Mouse (Mus musculus) MEL (cell line): ENCODE data around the gene Gm20388. TPM values are rescaled to one million over a fixed set of nuclear protein-coding genes. Genes with fewer than 3 reads are reported as not detected.

Experiments used
- DNase-seq: peaks from one replicate; pipeline ENCODE4 v3.0.0; 2011; ENCODE audit warnings: low read depth, low spot score
- H3K27ac ChIP-seq: 2 replicates; pipeline ENCODE4 v1.5.1; 2012; ENCODE audit warnings: low read depth, mild to moderate bottlenecking, control low read depth, low read length, moderate library complexity; ENCODE audit not compliant: control insufficient read depth
- H3K27me3 ChIP-seq, 2 experiments: fragments of 150-350 bp in 1 of 2; sonication (generic) in 1 of 2; 2 replicates each; pipeline ENCODE4 v1.6.1; 2012; ENCODE audit warnings: low read length in 2 of 2, mild to moderate bottlenecking in 2 of 2, improper control_type of control experiment in 1 of 2, moderate library complexity in 1 of 2; ENCODE audit not compliant: insufficient read depth in 2 of 2, control insufficient read depth in 1 of 2
- H3K36me3 ChIP-seq, 2 experiments: 2 replicates each; pipeline ENCODE4 v1.6.1; 2012 to 2014; ENCODE audit warnings: low read length in 2 of 2, improper control_type of control experiment in 1 of 2, inconsistent platforms in 1 of 2, mild to moderate bottlenecking in 1 of 2; ENCODE audit not compliant: insufficient read depth in 2 of 2, control insufficient read depth in 1 of 2
- H3K4me1 ChIP-seq, 2 experiments: fragments of 150-350 bp in 1 of 2; sonication (generic) in 1 of 2; 2 replicates each; pipeline ENCODE4 v1.6.1; 2012; ENCODE audit warnings: low read length in 2 of 2, improper control_type of control experiment in 1 of 2, mild to moderate bottlenecking in 1 of 2; ENCODE audit not compliant: insufficient read depth in 2 of 2, control insufficient read depth in 1 of 2
- H3K4me3 ChIP-seq, 2 experiments: fragments of 150-350 bp in 1 of 2; sonication (generic) in 1 of 2; 2 replicates each; pipeline ENCODE4 v1.5.1; 2012; ENCODE audit warnings: low read depth in 2 of 2, low read length in 2 of 2, mild to moderate bottlenecking in 2 of 2, moderate library complexity in 2 of 2, control low read depth in 1 of 2, improper control_type of control experiment in 1 of 2; ENCODE audit not compliant: control insufficient read depth in 1 of 2, insufficient read depth in 1 of 2
- H3K79me2 ChIP-seq: 2 replicates; pipeline ENCODE4 v1.6.1; 2012; ENCODE audit warnings: mild to moderate bottlenecking, low read length, moderate library complexity; ENCODE audit not compliant: control insufficient read depth, poor library complexity, insufficient read depth
- H3K9ac ChIP-seq: 2 replicates; pipeline ENCODE4 v1.6.1; 2012; ENCODE audit warnings: low read depth, mild to moderate bottlenecking, control low read depth, low read length, moderate library complexity; ENCODE audit not compliant: control insufficient read depth, poor library complexity, severe bottlenecking
- H3K9me3 ChIP-seq: fragments of 150-350 bp; sonication (generic); replicated peaks from 2 replicates; pipeline ENCODE4 v1.6.1; 2012; ENCODE audit warnings: mild to moderate bottlenecking, low read length, improper control_type of control experiment, moderate library complexity; ENCODE audit not compliant: insufficient read depth
- CHD1 ChIP-seq: IDR thresholded peaks from 2 replicates; pipeline ENCODE4 v1.6.1; 2012; ENCODE audit warnings: low read depth, mild to moderate bottlenecking, inconsistent platforms, low read length, improper control_type of control experiment
- CHD2 ChIP-seq: IDR thresholded peaks from 2 replicates; pipeline ENCODE4 v1.6.1; 2011; ENCODE audit warnings: low read length, improper control_type of control experiment
- GABPA ChIP-seq: IDR thresholded peaks from 2 replicates; pipeline ENCODE4 v1.6.1; 2012; ENCODE audit warnings: low read depth, mild to moderate bottlenecking, inconsistent platforms, low read length, improper control_type of control experiment, moderate library complexity
- HCFC1 ChIP-seq: IDR thresholded peaks from 2 replicates; pipeline ENCODE4 v1.6.1; 2012; ENCODE audit warnings: low read depth, mild to moderate bottlenecking, inconsistent platforms, low read length, improper control_type of control experiment, moderate library complexity
- JUND ChIP-seq: IDR thresholded peaks from 2 replicates; pipeline ENCODE4 v1.6.1; 2011; ENCODE audit warnings: low read depth, mild to moderate bottlenecking, improper control_type of control experiment, low read length
- KAT2A ChIP-seq: conservative IDR thresholded peaks from 2 replicates; pipeline ENCODE4 v1.6.1; 2012; ENCODE audit warnings: low read depth, low read length, improper control_type of control experiment, inconsistent platforms
- MAFK ChIP-seq: IDR thresholded peaks from 2 replicates; pipeline ENCODE4 v1.6.1; 2011; ENCODE audit warnings: low read depth, mild to moderate bottlenecking, low read length, improper control_type of control experiment, borderline replicate concordance
- MAX ChIP-seq: IDR thresholded peaks from 2 replicates; pipeline ENCODE4 v1.6.1; 2011; ENCODE audit warnings: low read length, improper control_type of control experiment
- MEF2A ChIP-seq: IDR thresholded peaks from 2 replicates; pipeline ENCODE4 v1.6.1; 2014; ENCODE audit warnings: low read depth, mild to moderate bottlenecking, inconsistent platforms, low read length, improper control_type of control experiment; ENCODE audit not compliant: poor library complexity, insufficient replicate concordance, severe bottlenecking; ENCODE audit errors: extremely low read depth
- MXI1 ChIP-seq: IDR thresholded peaks from 2 replicates; pipeline ENCODE4 v1.6.1; 2011; ENCODE audit warnings: mild to moderate bottlenecking, low read depth, low read length, improper control_type of control experiment
- POLR2AphosphoS5 ChIP-seq: IDR thresholded peaks from 2 replicates; pipeline ENCODE4 v1.6.1; 2012; ENCODE audit warnings: low read depth, borderline replicate concordance, mild to moderate bottlenecking, inconsistent platforms, low read length, moderate library complexity, mixed read lengths
- RCOR1 ChIP-seq: IDR thresholded peaks from 2 replicates; pipeline ENCODE4 v1.6.1; 2012; ENCODE audit warnings: low read depth, mild to moderate bottlenecking, inconsistent platforms, low read length, improper control_type of control experiment
- SIN3A ChIP-seq: IDR thresholded peaks from 2 replicates; pipeline ENCODE4 v1.6.1; 2012; ENCODE audit warnings: low read length, improper control_type of control experiment, inconsistent platforms
- SMC3 ChIP-seq: IDR thresholded peaks from 2 replicates; pipeline ENCODE4 v1.6.1; 2011; ENCODE audit warnings: low read depth, low read length, improper control_type of control experiment
- TBP ChIP-seq: IDR thresholded peaks from 2 replicates; pipeline ENCODE4 v1.8.0; 2011; ENCODE audit warnings: low read depth, low read length, improper control_type of control experiment
- UBTF ChIP-seq: IDR thresholded peaks from 2 replicates; pipeline ENCODE4 v1.6.1; 2012; ENCODE audit warnings: low read depth, mild to moderate bottlenecking, inconsistent platforms, low read length, improper control_type of control experiment, moderate library complexity, borderline replicate concordance; ENCODE audit not compliant: insufficient read depth
- USF1 ChIP-seq: IDR thresholded peaks from 2 replicates; pipeline ENCODE4 v1.6.1; 2014; ENCODE audit warnings: low read depth, mild to moderate bottlenecking, inconsistent platforms, low read length, improper control_type of control experiment, moderate library complexity
- polyA plus RNA-seq, 2 experiments: library from polyadenylated mRNA; stranded (reverse) in 1 of 2; unstranded in 1 of 2; fragments of >175 nt in 1 of 2; fragments of >200 nt in 1 of 2; gene quantifications; 2 replicates each; pipeline versions ENCODE4 v1.2.1 to v1.2.4; 2012; ENCODE audit warnings: low replicate concordance in 2 of 2, low read depth in 1 of 2; ENCODE audit not compliant: insufficient read length in 2 of 2, insufficient read depth in 1 of 2, missing spikeins in 1 of 2
- total RNA-seq: library from RNA; depleted of rRNA; stranded (reverse); fragments of 300-350 nt; gene quantifications from 2 replicates; pipeline ENCODE4 v1.2.3, GENCODE M21; 2012

Gm20388 gene
- total and polyA plus RNA-seq, 3 experiments = 11.1 to 17.8 TPM; not detected in 1

- TF ChIP-seq MXI1 = no peak
These were observed 194.2 kb downstream of the Gm20388 start (continued) for GRCm38 (mm10) chr8:120104721-120105272.

GRCm38 (mm10) chr8:120109149-120109548 lies 198.5 kb downstream of the Gm20388 start:
- Histone ChIP-seq H3K9me3 (no peaks in the 10 kb centered on the region), H3K27ac (no peak overlapping the region), H3K4me1 (peaks cover 9 to 18% of the 10 kb centered on the region in 2 experiments), H3K4me3 (no peak overlapping the region), H3K79me2 (no peaks in the 10 kb centered on the region; the same call in 1 of the 2 replicates), H3K27me3 (no peaks in the 10 kb centered on the region), H3K36me3 (peaks cover 0 to 11% of the 10 kb centered on the region in 2 experiments; a peak in 2 of 4 replicates), H3K9ac (no peak overlapping the region)
- no peak for TF ChIP-seq GABPA
- TF ChIP-seq HCFC1 = no peak
- no peak for TF ChIP-seq RCOR1
- TF ChIP-seq KAT2A = no peak
- DNase-seq = no peak

- Histone ChIP-seq H3K9me3 (no peaks in the 10 kb centered on the region), H3K27ac (no peak overlapping the region), H3K4me1 (peaks cover 9 to 24% of the 10 kb centered on the region in 2 experiments), H3K27me3 (no peaks in the 10 kb centered on the region), H3K9ac (no peak overlapping the region), H3K79me2 (no peaks in the 10 kb centered on the region; the same call in 1 of the 2 replicates), H3K4me3 (no peak overlapping the region), H3K36me3 (peaks cover 0 to 11% of the 10 kb centered on the region in 2 experiments; a peak in 2 of 4 replicates)
- TF ChIP-seq MEF2A (no peak), MAX (no peak), JUND (no peak), MAFK (no peak), CHD1 (no peak), SIN3A (no peak), MXI1 (no peak), HCFC1 (no peak), UBTF (no peak), TBP (no peak), SMC3 (no peak), POLR2AphosphoS5 (no peak), USF1 (no peak), RCOR1 (no peak), CHD2 (no peak)
- no peak for DNase-seq
These were observed 200.3 kb downstream of the Gm20388 start for GRCm38 (mm10) chr8:120110966-120111365.
